Mouse (Mus musculus): ENCODE measurements around the gene Apaf1. TPM values are rescaled to one million over a fixed set of nuclear protein-coding genes. Genes with fewer than 3 reads are reported as not detected.

The Apaf1 gene
- 31.3 and 33.0 TPM in 2 replicates for polyA plus RNA-seq (2012; rRNA removed)

DNA sequence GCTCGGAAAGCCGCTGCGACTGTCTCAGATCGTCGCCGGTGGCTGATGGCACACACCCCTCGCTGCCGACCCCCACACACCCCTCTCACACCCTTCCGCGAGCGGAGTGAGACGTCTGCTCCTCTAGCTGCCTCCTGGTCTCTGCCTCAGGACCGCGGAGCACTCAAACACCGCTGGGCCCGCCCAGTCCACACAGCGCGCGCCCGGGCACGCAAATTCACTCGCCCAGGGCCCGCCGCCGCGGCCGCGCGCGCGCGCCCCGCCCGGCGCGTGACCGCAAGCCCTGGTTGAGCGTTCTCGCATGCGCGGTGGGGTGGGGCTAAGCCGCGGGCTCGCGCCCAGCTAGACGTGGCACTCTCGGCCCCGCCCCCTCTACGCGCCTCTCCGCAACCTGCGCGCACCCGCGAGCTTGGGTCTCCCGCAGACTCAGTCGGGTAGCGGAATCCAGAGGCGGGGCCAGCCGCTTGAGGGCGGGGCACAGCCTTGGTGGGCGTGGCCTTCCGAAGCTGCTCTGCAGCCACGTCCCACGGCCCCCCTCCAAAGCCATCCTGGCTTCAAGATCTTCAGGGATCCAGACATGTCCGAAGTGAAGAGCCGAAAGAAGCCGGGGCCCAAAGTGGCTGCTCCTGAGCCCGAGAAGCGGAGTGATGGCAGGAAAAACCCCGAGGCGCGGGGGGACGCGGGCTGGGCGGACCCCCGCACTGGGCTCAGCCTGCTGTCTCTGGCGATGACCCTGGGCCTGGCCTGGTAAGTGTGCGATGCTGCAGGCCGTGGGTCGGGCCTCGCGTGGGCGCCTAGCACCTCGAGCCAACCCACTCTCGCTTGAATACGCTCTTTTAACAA, at the start of gene Apaf1, which contains the start of gene Ikbip:
Gene Apaf1 (minus strand): TSS at position 221 of the 843 bp plus-strand sequence.
Gene Ikbip (plus strand): TSS at position 391 of the 843 bp plus-strand sequence.

DNA sequence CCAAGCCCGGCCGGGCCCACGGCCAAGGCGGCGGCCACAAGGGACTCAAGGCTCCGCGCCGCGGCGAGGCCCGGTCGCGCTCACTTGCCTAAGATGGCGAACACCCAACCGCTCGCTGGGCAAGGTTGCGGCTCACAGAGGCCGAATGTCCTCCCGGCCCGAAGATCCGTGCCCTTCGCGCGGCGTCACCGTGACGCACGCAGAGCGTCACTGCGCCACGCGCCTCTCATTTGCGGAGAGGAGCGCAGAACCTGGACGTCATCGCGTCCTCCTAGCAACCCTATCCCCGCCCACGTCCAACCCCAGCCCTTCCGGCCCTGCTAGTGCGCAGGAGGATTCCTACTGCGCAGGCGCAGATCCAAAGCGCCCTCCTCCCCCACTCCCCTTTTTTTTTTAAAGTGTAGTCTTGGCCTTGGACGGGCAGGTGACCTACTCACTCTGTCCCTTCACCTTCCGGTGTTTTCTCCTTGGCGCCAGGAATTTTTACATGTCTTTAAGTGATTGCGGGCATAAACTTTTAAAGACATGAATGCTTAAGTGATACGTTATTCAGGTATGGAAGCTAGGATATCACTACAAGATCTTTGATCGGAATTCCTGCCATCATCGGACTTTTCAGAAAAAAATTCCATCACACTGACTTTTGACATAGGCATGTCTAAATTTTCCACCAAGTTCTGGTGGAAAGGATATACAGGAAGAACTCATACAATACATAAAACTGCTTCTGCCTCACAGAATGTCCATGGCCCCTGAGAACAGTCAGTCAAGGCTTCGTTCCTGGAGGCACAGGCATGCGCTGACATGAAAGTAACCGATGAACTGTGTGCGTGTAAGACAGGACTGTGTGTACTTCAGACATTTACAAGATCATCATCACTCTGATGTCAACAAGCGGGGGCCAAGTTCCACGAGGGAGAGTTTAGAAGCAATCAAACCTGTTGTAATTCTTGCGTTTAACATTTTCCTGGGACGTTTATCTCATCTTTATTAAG, 41.6 kb upstream of the Apaf1 start, which contains the start of gene Slc25a3:
Gene Slc25a3 (minus strand): TSS at position 232 of the 995 bp plus-strand sequence.

Other genes with a start within 250 kb of the Apaf1 start
- gene Ikbip, start 170 bp upstream of the Apaf1 start, polyA plus RNA-seq (2012; rRNA removed), result 11.1 and 19.3 TPM in 2 replicates
- gene Slc25a3, start 41.3 kb upstream of the Apaf1 start, polyA plus RNA-seq (2012; rRNA removed), result 343 and 398 TPM in 2 replicates
- gene Tmpo, start 98.5 kb upstream of the Apaf1 start, polyA plus RNA-seq (2012; rRNA removed), result 227 and 279 TPM in 2 replicates

Data from central nervous system, embryonic 14 days (tissue).